Mouse (Mus musculus) intestine, postnatal 0 days (tissue): ENCODE results near the gene Wnt1. TPM values are rescaled to one million over a fixed set of nuclear protein-coding genes. Genes with fewer than 3 reads are reported as not detected.
A peak's percentile ranks its signal among the peaks of the same experiment; 100 is the strongest.

Experiments
- ATAC-seq: fragments of 200-750 bp; cut with Nextera tagmentation; 2 replicates; pipeline ENCODE4 v1.8.0; 2017; ENCODE audit warnings: mild to moderate bottlenecking, moderate TSS enrichment, moderate library complexity
- H3K27ac ChIP-seq: fragments of 300-500 bp; sonication (generic); 2 replicates; pipeline ENCODE4 v1.5.1; 2014; ENCODE audit warnings: mild to moderate bottlenecking, low read depth, low read length, moderate library complexity
- H3K27me3 ChIP-seq: fragments of 300-500 bp; sonication (generic); replicated peaks from 2 replicates; pipeline ENCODE4 v1.6.1; 2014; ENCODE audit warnings: low read length, mixed read lengths; ENCODE audit not compliant: control insufficient read depth, insufficient read depth
- H3K36me3 ChIP-seq: fragments of 300-500 bp; sonication (generic); 2 replicates; pipeline ENCODE4 v1.6.1; 2014; ENCODE audit warnings: mild to moderate bottlenecking, moderate library complexity; ENCODE audit not compliant: control insufficient read depth, insufficient read depth
- H3K4me1 ChIP-seq: fragments of 300-500 bp; sonication (generic); replicated peaks from 2 replicates; pipeline ENCODE4 v1.6.1; 2014; ENCODE audit warnings: antibody characterized with exemption, low read length, mixed read lengths; ENCODE audit not compliant: control insufficient read depth, insufficient read depth
- H3K4me2 ChIP-seq: fragments of 300-500 bp; sonication (generic); replicated peaks from 2 replicates; pipeline ENCODE4 v1.6.1; 2014; ENCODE audit warnings: low read depth, mild to moderate bottlenecking, moderate library complexity
- H3K4me3 ChIP-seq: fragments of 300-500 bp; sonication (generic); 2 replicates; pipeline ENCODE4 v1.5.1; 2014; ENCODE audit warnings: low read depth, low read length
- H3K9ac ChIP-seq: fragments of 300-500 bp; sonication (generic); 2 replicates; pipeline ENCODE4 v1.6.1; 2014; ENCODE audit warnings: mild to moderate bottlenecking, low read depth, low read length
- H3K9me3 ChIP-seq: fragments of 300-500 bp; sonication (generic); 2 replicates; pipeline ENCODE4 v1.6.1; 2016; ENCODE audit warnings: mixed run types; ENCODE audit not compliant: control insufficient read depth
- CTCF ChIP-seq: sonication (generic); IDR thresholded peaks from 2 replicates; pipeline ENCODE4 v1.5.1; 2016; ENCODE audit warnings: low read depth, mild to moderate bottlenecking, control low read depth, antibody characterized with exemption, moderate library complexity
- WGBS: fragments of 180-500 bp; shearing (Covaris S2); extraction: QIAGEN DNeasy Blood & Tissue Kit; methylation state at CpG from one replicate; pipeline ENCODE4 v1.1.7; 2014; 5-methylcytosine and 5-hydroxymethylcytosine counted together
- polyA plus RNA-seq: library from polyadenylated mRNA; unstranded; fragments of >200 nt; fragmentation: Nextera tagmentation; extraction: Ambion mirVana; gene quantifications from 2 replicates; pipeline ENCODE4 v1.2.1, GENCODE M21; 2015

Gene Wnt1
- polyA plus RNA-seq, 1 experiment from 2014 or later, result not detected

DNA sequence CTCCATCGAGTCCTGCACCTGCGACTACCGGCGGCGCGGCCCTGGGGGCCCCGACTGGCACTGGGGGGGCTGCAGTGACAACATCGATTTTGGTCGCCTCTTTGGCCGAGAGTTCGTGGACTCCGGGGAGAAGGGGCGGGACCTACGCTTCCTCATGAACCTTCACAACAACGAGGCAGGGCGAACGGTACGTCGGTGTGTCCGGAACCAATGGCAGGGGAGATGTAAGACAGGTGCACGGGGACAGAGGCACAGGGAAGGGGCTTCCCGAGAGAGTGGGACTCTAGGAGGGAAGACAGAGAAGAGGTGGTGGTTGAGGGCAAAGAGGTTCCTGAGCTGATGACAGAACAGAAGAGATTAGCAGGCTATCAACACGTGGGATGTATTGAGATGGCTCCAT lies 2.1 kb downstream of the Wnt1 start:
- no peak for ATAC-seq
- WGBS, result under 1% methylated on average over 23 of the region's 23 CpGs
- peak overlapping the region; percentile 58 for H3K4me2 ChIP-seq

DNA sequence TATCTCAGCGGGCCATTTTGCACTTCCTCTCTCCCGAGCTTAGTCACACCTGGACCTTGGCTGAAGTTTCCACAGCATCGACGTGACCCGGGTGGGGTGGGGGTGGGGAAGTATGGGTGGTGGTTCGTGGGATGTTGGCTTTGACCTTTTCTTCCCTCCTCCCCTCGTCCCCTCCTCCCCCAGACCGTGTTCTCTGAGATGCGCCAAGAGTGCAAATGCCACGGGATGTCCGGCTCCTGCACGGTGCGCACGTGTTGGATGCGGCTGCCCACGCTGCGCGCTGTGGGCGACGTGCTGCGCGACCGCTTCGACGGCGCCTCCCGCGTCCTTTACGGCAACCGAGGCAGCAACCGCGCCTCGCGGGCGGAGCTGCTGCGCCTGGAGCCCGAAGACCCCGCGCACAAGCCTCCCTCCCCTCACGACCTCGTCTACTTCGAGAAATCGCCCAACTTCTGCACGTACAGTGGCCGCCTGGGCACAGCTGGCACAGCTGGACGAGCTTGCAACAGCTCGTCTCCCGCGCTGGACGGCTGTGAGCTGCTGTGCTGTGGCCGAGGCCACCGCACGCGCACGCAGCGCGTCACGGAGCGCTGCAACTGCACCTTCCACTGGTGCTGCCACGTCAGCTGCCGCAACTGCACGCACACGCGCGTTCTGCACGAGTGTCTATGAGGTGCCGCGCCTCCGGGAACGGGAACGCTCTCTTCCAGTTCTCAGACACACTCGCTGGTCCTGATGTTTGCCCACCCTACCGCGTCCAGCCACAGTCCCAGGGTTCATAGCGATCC lies 2.8 kb downstream of the Wnt1 start:
- Histone ChIP-seq H3K4me1 (peaks cover 4% of the 10 kb centered on the region; the same call in 1 of the 2 replicates), H3K27ac (no peak overlapping the region), H3K36me3 (no peaks in the 10 kb centered on the region), H3K4me2 (peak overlapping the region; percentile 32), H3K4me3 (peak overlapping the region; percentile 34), H3K9me3 (no peaks in the 10 kb centered on the region), H3K27me3 (peaks cover 97% of the 10 kb centered on the region), H3K9ac (no peak overlapping the region)
- 1% methylated on average over 74 of the region's 75 CpGs for WGBS
- ATAC-seq, result no peak
- TF ChIP-seq CTCF, result no peak

More for the DNA sequence above, 2.1 kb downstream of the Wnt1 start:
- H3K4me3 ChIP-seq, result peak overlapping the region; percentile 34; the same call in 1 of the 2 replicates
- no peaks in the 10 kb centered on the region for H3K9me3 ChIP-seq
- H3K27ac ChIP-seq, result no peak overlapping the region
- H3K4me1 ChIP-seq, result peaks cover 4% of the 10 kb centered on the region; the same call in 1 of the 2 replicates
- H3K9ac ChIP-seq, result no peak overlapping the region
- peaks cover 95% of the 10 kb centered on the region for H3K27me3 ChIP-seq
- no peak for TF ChIP-seq CTCF
- H3K36me3 ChIP-seq, result no peaks in the 10 kb centered on the region

DNA sequence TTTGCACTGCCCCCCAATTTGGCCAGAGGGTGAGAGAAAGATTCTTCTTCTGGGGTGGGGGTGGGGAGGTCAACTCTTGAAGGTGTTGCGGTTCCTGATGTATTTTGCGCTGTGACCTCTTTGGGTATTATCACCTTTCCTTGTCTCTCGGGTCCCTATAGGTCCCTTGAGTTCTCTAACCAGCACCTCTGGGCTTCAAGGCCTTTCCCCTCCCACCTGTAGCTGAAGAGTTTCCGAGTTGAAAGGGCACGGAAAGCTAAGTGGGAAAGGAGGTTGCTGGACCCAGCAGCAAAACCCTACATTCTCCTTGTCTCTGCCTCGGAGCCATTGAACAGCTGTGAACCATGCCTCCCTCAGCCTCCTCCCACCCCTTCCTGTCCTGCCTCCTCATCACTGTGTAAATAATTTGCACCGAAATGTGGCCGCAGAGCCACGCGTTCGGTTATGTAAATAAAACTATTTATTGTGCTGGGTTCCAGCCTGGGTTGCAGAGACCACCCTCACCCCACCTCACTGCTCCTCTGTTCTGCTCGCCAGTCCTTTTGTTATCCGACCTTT lies 3.6 kb downstream of the Wnt1 start:
- peaks cover 4% of the 10 kb centered on the region; the same call in 1 of the 2 replicates for H3K4me1 ChIP-seq
- H3K4me2 ChIP-seq, result peak overlapping the region; percentile 32; the same call in 1 of the 2 replicates
- TF ChIP-seq CTCF, result no peak
- no peaks in the 10 kb centered on the region for H3K36me3 ChIP-seq
- no peaks in the 10 kb centered on the region for H3K9me3 ChIP-seq
- WGBS, result 6% methylated on average over 13 of the region's 13 CpGs
- H3K27me3 ChIP-seq, result peaks cover 97% of the 10 kb centered on the region
- no peak overlapping the region for H3K9ac ChIP-seq
- no peak overlapping the region for H3K27ac ChIP-seq
- ATAC-seq, result no peak
- H3K4me3 ChIP-seq, result 0 out of 2 replicates have a peak overlapping the region, but pooled peaks have one; percentile 34

GRCm38 (mm10) chr15:98796803-98797595 lies 7.3 kb downstream of the Wnt1 start:
- Histone ChIP-seq H3K9me3 (no peaks in the 10 kb centered on the region), H3K9ac (no peak overlapping the region), H3K4me3 (no peak overlapping the region), H3K27ac (no peak overlapping the region), H3K4me1 (no peaks in the 10 kb centered on the region), H3K4me2 (no peak overlapping the region), H3K27me3 (peaks cover 91% of the 10 kb centered on the region), H3K36me3 (no peaks in the 10 kb centered on the region)
- ATAC-seq, result peak; percentile 23
- TF ChIP-seq CTCF, result no peak
- 2% methylated on average over 13 of the region's 13 CpGs for WGBS

DNA sequence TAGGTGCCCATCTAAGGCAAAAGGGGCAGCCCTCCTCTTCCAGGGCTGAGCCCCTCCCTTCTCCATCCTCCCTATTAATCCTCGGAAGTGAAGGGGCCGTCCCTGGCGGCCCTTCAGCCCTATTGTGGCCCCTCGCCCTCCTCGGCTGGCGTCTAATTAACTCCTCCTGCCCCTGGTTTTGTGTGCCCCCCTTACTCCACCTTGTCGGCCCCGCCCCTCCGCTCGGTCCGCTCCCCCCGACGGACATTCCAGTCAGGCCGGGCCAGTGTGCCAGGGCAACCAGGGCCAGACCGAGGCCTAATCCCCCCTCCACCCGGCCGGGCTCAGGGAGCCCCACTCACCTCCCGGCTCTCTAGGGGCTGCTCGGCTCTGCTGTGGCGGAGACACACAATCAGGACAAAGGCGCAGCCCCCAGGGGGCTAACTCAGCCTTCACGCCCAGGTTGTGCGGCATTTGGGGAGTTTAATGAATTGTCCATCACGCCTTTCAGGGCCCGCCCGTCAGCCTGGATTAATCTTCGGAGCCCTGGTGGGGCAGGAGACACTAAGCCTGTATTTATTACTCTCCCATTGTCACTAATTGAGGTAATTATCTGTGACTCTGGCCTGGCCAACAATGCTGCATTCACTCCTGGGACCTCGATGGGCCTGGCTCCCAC lies 8.3 kb downstream of the Wnt1 start:
- no peak for TF ChIP-seq CTCF
- no peaks in the 10 kb centered on the region for H3K9me3 ChIP-seq
- H3K4me3 ChIP-seq, result no peak overlapping the region
- no peak overlapping the region for H3K4me2 ChIP-seq
- H3K27ac ChIP-seq, result no peak overlapping the region
- H3K36me3 ChIP-seq, result no peaks in the 10 kb centered on the region
- peaks cover 85% of the 10 kb centered on the region for H3K27me3 ChIP-seq
- H3K9ac ChIP-seq, result no peak overlapping the region
- no peak for ATAC-seq
- no peaks in the 10 kb centered on the region for H3K4me1 ChIP-seq
- 12% methylated on average over 27 of the region's 28 CpGs for WGBS

- Histone ChIP-seq H3K27ac (no peak overlapping the region), H3K27me3 (peaks cover 85% of the 10 kb centered on the region), H3K4me1 (no peaks in the 10 kb centered on the region), H3K36me3 (no peaks in the 10 kb centered on the region), H3K4me2 (no peak overlapping the region), H3K4me3 (no peak overlapping the region), H3K9me3 (no peaks in the 10 kb centered on the region), H3K9ac (no peak overlapping the region)
- WGBS, result 55% methylated on average over 3 of the region's 3 CpGs
- no peak for ATAC-seq
- no peak for TF ChIP-seq CTCF
Observed at GRCm38 (mm10) chr15:98798903-98799302, 9.2 kb downstream of the Wnt1 start.
